Mouse (Mus musculus) monocyte, adult 5-6 weeks (primary cell): ENCODE measurements around the gene Fam71e1. TPM values are rescaled to one million over a fixed set of nuclear protein-coding genes. Genes with fewer than 3 reads are reported as not detected.
A peak's percentile ranks its signal among the peaks of the same experiment; 100 is the strongest.

Source experiments
- ATAC-seq: fragments of 153-309, 156-312 bp; replicated peaks from 2 replicates; pipeline ENCODE4 v1.8.0; 2017; ENCODE audit warnings: mild to moderate bottlenecking; ENCODE audit not compliant: low TSS enrichment, insufficient number of reproducible peaks, severe bottlenecking, poor library complexity, low FRiP score
- total RNA-seq: library from RNA; stranded (forward); fragments of 200-1000, 200-491, 200-594 nt; gene quantifications from 3 replicates; pipeline ENCODE4 v1.2.3, GENCODE M21; 2017

Gene Fam71e1
- 2.0 TPM in 1 of 3 replicates, not detected in the others for total RNA-seq

DNA sequence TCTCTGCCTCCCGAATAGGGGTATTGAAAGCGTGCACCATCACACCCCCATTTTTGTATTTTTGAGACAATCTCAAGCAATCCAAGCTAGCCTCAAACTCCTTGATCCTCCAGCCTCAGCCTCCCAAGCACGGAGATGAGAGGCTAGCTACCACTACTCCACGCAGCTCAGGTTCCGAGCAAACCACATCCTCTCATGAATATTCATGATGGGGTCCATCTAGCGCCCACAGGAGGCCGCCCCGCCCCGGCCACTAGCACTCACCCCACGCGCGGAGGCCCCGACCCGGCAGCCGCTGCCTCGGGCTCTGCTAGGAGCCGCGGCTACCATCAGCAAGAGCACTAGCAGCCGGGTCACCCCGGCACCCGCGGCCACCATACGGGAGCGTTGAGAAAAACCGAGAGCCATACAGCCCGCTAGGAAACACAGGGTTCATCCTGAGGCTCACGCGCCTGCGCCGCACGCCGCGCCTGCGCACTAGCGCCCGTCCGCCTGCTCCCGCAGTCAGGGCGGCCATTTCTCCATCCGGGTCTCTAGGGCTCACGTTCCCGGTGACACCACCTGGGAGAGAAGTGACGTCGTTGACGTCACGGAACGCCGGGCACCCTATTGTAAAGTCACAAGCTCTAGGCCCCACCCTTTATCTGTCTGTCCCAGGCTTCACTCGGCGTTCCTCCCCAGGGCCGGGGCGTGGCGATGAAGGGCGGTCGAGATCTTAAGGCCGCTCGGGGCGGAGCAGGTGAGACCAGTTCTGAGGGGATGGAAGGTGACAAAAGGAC lies at the start of gene Fam71e1, which contains the start of gene Emc10:
Gene Fam71e1 (plus strand): TSS at position 590 of the 779 bp plus-strand sequence.
Gene Emc10 (minus strand): TSS at position 538 of the 779 bp plus-strand sequence.
- peak; percentile 81 for ATAC-seq

DNA sequence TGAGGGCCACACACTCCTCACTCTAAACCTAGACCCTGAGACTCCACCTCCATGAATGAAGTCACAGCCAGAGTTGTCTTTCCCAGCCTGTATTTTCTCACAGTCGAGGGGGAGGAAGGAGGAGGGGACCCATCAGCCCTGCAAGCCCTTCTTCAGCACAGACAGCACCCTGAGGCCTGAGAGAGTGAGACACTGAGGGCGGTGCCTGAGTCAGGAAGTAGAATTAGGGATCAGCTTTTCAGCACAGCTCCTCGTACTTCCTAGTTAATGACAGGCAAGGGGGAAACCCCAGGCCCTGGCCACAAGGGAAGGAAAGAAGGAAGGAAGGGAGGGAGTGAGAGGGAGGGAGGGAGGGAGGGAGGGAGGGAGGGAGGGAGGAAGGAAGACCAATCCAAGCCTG lies 43.1 kb upstream of the Fam71e1 start:
- peak; percentile 22; the same call in 1 of the 2 replicates for ATAC-seq

DNA sequence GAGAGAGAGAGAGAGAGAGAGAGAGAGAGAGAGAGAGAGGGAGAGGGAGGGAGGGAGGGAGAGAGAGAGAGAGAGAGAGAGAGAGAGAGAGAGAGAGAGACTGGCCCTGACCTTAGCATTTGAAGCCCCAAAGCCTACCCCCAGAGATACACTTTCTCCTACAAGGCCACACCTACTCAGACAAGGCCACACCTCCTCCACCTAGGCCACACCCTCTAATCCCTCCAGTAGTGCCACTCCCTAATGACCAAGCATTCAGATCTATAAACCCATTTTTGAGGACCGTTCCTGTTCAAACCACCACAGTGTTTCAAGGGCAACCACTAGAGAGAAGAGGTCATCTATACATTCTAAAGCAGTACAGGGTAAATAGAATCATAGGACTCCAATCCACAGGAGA lies 40.1 kb upstream of the Fam71e1 start:
- no peak for ATAC-seq

DNA sequence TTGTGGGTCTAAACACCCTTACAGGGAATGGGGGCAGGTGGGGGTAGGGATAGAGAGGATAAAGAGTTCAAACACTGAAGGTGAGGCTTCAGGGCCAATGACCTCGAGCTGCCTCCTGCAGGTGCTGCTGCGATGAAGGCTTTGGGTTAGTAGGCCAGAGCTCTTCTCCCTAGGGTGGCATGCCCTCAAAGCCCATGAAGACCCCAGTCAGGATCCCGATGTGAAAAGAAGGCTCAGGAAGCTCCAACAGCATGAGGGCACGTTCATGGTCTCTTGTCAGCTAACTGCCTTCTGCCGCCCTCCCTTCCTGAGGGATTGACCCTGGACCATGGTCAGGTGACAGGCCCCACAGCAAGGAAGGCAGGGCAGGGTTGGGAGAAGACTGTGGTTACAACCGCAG lies 36.3 kb upstream of the Fam71e1 start:
- no peak for ATAC-seq

DNA sequence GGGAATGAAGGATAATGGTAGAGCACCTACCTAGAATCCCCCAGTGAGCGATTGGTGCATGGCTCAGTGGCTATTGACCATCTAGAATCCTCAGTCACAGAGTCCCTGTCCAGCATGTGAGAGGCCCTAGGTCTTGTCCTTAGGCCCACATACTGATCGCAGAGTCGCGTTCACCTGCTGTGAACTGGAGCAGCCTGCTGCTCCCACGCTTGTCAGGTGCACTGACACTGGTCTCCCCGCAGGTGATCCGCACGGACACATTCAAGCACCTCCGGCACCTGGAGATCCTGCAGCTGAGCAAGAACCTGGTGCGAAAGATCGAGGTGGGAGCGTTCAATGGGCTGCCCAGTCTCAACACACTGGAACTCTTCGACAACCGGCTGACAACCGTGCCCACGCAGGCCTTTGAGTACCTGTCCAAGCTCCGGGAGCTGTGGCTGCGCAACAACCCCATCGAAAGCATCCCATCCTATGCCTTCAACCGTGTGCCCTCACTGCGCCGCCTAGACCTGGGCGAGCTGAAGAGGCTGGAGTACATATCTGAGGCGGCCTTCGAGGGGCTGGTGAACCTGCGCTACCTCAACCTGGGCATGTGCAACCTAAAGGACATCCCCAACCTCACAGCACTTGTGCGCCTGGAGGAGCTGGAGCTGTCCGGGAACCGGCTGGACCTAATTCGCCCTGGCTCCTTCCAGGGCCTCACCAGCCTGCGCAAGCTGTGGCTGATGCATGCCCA lies 35.4 kb upstream of the Fam71e1 start:
- ATAC-seq = no peak

DNA sequence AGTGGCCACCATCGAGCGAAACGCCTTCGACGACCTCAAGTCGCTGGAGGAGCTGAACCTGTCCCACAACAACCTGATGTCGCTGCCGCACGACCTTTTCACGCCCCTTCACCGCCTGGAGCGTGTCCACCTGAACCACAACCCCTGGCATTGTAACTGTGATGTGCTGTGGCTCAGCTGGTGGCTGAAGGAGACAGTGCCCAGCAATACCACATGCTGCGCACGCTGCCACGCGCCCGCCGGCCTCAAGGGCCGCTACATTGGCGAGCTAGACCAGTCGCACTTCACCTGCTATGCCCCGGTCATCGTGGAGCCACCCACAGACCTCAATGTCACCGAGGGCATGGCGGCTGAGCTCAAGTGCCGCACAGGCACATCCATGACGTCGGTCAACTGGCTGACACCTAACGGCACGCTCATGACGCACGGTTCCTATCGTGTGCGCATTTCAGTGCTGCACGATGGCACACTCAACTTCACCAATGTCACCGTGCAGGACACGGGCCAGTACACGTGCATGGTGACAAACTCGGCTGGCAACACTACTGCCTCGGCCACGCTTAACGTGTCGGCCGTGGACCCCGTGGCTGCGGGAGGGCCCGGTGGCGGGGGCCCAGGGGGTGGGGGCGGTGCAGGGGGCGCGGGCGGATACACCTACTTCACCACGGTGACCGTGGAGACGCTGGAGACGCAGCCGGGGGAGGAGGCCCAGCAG lies 34.7 kb upstream of the Fam71e1 start:
- no peak for ATAC-seq

DNA sequence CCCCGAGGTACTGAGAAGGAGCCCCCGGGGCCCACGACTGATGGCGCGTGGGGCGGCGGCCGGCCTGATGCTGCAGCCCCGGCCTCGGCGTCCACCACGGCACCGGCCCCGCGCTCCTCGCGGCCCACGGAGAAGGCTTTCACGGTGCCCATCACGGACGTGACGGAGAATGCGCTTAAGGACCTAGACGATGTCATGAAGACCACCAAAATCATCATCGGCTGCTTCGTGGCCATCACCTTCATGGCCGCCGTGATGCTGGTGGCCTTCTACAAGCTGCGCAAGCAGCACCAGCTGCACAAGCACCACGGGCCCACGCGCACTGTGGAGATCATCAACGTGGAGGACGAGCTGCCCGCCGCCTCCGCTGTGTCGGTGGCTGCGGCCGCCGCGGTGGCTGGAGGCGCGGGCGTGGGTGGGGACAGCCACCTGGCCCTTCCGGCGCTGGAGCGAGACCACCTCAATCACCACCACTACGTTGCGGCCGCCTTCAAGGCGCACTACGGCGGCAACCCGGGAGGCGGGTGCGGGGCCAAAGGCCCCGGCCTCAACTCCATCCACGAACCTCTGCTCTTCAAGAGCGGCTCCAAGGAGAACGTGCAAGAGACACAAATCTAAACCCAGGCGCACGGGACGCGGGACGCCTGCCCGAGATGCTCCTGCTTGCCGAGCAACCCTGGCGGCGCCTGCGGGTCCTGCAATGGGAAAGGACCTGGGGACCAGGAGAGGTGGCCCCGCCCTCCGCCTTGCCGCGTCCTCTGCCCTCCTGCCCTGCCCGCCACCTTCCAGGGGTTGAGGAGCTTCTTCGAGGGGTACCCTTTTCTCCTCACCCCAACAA lies 33.9 kb upstream of the Fam71e1 start:
- ATAC-seq = no peak

DNA sequence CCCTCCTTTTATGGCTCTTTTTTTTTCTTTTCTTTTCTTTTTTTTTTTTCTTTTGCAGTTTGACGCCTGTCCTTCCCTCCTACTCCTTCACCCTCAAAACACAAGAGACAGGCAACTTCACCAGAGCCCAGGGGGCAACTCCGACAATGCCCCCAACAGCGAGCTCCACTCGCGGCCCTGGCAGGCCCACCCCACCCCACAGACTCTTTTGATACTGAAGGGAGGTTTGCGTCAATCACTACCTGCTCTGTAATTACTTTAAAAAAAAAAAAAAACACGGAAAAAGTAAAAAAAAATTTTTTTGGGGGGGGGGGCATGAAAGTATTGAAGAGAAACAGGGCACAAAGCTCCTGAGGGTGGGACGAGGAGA lies 33.3 kb upstream of the Fam71e1 start:
- no peak for ATAC-seq

DNA sequence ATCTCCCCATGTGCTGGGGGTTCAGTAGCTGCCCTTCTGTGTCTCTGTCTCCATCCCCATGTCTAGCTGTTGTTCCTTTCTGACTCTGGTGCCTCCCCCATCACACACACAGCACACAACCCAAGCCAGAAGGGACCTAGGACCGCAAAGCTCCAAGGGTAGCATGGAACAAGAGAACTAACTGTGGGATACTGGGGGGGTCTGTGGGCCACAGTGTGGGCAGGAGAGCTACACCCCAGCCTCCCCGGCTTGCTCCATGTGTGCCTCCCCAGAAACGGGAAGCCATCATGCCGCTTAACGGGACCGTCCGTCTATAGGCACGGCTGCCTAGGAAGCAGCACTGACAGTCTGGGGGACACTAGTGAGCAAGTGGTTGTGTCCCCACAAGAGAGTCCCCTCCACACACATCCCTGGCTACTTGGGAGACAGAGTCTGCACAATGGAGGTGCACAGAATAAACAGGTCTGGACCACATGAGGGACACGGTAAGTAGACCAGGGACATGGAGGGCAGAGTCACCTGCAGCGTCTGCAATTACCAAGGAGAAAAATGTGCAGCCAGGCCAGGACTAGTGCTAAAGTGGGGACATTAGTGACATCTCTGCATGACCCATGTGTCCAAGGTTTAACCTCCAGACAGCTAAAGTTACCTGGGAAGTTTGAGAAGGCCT lies 32.7 kb upstream of the Fam71e1 start:
- ATAC-seq = no peak

DNA sequence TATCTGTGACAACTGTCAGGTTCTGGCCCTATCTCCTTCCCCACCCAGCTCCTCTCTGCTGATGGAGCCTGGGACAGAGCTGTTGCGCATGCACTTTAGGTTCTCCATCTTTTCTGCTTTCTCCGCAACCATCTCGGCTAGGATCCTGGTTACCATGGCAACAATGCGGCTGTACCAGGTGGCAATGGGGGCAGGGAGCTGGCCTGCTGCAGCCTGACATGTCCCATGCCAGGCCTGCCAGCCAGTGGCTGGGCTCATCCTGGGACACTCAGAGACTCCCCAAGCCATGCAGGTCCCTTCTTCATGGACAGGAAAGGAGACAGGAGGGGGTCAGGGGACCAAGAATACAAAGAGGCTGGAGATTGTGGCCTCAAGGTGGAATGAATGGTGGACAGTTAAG lies 31.9 kb upstream of the Fam71e1 start:
- ATAC-seq = no peak

DNA sequence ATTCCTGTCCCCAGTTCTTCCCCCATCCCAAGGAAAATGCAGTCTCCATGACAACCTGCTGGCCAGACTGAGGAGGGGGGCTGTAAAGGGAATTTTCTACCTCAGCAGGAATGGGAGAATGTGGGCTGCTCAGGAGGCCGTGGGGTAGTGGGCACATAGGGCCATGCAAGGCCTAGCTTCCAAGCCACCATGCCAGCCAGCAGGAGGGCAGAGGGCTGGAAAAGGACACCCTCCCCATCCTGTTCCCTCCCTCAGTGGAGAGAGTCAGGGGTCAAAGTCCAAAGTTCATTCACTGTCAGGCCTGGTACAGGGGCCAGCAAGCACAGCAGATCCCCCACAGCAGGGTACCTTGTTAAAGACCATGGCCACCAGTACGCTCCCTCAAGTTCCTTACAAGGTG lies 31.3 kb upstream of the Fam71e1 start, which contains the start of gene Aspdh:
Gene Aspdh (plus strand): TSS at position 281 of the 400 bp plus-strand sequence.
- ATAC-seq = no peak

DNA sequence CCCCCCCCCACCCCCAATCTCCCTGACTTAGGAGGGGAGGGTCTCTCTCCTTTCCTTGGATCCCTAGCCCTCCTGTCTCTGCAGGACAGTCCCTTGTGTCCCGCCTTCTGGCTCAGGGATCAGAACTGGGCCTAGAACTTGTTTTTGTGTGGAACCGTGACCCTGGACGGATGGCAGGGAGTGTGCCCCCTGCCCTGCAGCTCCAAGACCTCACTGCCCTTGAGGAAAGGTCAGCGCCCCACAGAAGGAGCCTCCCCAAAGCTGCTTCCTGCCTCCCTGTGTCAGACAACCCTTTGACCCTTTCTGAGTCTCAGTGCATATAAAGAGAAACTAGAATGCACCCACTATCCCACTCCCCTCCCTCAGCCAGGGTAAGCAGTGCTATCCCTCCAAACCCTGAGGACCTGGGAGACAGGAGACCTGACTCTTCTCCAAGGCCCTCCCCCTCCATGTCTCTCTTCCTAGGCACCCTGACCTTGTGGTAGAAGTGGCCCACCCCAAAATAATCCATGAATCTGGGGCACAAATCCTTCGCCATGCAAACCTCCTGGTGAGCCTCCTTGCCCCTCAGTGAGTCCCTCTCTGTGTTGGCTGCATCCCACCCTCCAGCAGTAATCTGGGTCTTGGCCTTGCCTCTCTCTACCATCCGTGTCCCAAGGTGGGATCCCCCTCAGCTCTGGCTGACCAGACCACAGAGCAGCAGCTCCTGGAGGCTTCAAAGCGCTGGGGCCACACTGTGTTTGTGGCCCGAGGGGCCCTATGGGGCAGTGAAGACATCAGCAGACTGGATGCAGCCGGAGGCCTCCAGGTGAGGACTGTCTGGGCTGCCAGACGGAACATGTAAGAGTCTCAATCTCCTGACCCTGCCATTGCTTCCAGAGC lies 30.1 kb upstream of the Fam71e1 start:
- no peak for ATAC-seq

DNA sequence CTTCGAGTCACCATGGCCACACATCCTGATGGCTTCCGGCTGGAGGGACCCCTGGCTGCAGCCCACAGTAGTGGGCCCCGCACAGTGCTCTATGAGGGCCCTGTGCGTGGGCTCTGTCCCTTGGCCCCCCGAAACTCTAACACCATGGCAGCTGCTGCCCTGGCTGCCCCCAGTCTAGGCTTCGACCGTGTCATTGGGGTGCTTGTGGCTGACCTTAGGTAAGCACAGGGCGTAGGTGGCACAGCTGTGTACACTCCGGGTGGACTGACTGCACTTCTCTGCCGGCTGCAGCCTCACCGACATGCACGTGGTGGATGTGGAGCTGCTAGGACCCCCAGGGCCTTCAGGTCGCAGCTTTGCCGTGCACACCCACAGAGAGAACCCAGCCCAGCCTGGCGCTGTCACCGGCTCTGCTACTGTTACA lies 29.5 kb upstream of the Fam71e1 start:
- no peak for ATAC-seq

DNA sequence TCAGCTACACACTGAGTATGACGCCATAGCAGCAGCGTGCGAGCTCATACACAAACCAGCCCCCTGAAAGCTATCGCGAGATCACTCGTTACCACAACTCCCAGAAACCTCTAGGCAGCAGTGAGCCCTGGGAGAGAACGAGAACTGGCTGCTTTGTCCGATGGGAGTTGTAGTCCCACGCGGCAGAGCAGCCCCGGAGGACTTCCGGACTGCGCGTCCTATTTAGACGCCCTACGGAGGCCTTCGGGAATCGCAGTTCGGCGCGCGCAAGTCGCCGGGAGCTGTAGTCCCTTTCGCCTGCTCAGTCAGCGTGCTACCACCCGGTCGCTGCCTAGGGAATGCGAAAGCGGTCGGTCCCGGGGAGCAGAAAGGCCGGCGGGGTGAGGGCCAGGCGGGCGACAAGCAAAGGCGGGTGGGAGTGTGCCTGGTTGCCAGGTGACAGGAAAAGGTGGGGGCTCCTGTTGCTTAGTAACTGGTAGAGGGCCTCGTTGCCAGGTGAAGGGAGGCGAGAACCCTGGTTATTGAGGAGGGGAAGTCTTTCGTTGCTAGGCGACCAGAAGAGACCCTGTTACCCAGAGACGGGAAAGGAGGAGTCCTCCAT lies 28.5 kb upstream of the Fam71e1 start, which contains the start of gene Josd2:
Gene Josd2 (plus strand): TSS at position 170 of the 601 bp plus-strand sequence.
- peak; percentile 92 for ATAC-seq

DNA sequence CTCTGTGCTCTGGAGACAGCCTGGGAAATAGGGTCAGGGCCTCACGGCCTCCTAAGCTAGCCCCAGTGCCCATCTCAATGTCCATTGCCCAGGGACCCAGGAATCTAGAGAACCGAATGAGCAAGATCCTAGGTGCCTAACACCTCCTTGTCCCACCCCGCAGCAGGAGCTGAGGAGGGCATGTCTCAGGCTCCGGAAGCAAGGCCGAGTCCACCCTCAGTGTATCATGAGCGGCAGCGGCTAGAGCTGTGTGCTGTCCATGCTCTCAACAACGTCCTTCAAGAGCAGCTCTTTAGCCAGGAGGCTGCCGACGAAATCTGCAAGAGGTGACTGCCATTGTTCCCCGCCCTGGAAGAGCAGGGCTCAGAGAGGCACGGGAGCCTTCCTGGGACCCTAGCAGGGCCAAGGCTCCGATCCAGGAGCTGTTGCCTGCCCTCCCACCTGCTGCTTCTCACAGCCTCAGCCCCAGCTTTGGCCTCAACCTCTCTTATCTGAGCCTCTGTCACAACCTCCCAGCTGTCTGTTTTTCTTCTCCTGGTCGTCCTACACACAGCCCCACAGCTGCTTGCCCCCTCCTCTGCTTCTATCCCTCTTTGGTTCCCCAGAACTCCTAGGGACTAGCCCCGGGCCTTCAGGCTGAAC lies 27.6 kb upstream of the Fam71e1 start:
- no peak for ATAC-seq
